In the genomic region with DNA sequence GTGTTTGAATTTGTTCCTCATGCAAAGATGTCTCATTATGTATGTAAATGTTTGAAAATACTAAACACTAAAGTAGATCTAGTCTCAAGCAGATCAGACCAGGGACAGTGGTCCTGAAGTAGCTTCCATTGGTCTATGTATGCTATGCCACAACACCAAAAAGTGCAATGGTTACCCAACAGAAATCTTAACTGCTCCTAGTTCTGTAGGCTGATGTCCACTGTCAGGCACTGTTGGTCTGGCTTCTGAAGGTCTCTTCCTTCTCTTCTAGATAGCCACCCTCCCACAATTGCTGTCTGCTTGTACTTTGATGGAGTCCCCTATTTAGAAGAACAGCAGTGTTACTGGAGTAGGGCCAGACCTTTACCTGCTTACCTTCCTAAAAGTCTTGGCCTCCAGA, we compare ENCODE assay signal across 10 mouse cellular contexts. TPM values are rescaled to one million over a fixed set of nuclear protein-coding genes. Genes with fewer than 3 reads are reported as not detected.
"Had no signal": no experiment of that assay in that cellular context is flagged by ENCODE, and none has a peak within 500 bp of the region (broad histone marks: within the 10 kb centered on the region; RNA-seq: fewer than 3 reads in every experiment).

No protein-coding gene starts in this region.

RNA-seq across cellular contexts. Expression of gene Zfp981, which starts 57.5 kb away (rescaled TPM):
- polyA plus RNA-seq: liver, adult 2 months; liver, postnatal 0 days; lung, adult 2 months; lung, embryonic 14.5 days; lung, embryonic 15.5 days; lung, embryonic 16.5 days; lung, postnatal 0 days; midbrain, embryonic 12.5 days; midbrain, embryonic 13.5 days; neural tube, embryonic 11.5 days had no signal
